8 mouse cellular contexts compared by ENCODE assay signal in the genomic region with DNA sequence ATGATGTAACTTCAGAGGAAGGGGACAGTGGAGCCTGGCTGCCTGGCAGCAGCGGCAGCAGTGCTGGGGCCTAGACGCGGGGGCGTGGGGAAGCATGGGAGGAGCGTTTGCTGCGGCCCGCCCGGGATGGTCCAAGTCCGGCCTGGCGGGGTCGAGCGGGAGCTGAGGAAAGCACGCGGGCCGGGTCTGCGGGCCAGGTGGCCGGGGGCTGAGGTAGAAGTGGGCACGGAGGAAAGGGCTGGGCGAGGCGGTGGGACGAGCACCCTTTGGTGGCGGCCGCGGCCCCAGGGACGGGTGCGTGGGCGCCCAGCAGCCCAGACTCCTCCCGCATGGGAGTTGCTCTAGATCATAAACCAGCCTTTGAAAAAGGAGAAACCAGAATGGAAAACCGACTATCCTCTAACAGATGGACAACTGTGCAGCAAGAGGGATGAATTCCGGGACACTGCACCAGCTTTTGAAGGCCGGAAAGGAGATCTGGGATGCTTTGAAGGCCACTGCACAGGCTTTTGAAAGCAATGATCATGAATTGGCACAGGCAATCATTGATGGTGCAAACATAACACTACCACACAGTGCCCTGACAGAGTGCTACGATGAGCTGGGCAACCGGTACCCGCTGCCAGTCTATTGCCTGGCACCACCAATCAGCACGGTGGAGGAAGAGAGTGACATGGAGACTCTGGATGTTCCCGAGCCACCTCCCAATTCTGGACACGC. TPM values are rescaled to one million over a fixed set of nuclear protein-coding genes. Genes with fewer than 3 reads are reported as not detected.
DNase-seq lines count a peak whose midpoint lies in the region; ATAC-seq lines count a peak whose summit lies in the region.

No protein-coding gene starts in this region.

- peaks cover 12% of the 10 kb centered on the region for H3K4me1 ChIP-seq in forebrain, embryonic 12.5 days
- H3K4me1 ChIP-seq in hindbrain, embryonic 10.5 days (replicated peaks), result peaks cover 13% of the 10 kb centered on the region
- peaks cover 21% of the 10 kb centered on the region for H3K4me1 ChIP-seq in limb, embryonic 12.5 days (replicated peaks)
- peaks cover 5% of the 10 kb centered on the region; the same call in 1 of the 2 replicates for H3K4me1 ChIP-seq in midbrain, embryonic 11.5 days (ENCODE audit: control insufficient read depth, insufficient read depth, low read length)
- H3K4me1 ChIP-seq in stomach, embryonic 15.5 days, result peaks cover 9% of the 10 kb centered on the region

- no peaks in the 10 kb centered on the region for H3K9me3 ChIP-seq in forebrain, embryonic 12.5 days
- no peaks in the 10 kb centered on the region for H3K9me3 ChIP-seq in hindbrain, embryonic 10.5 days
- H3K9me3 ChIP-seq in limb, embryonic 12.5 days, result no peaks in the 10 kb centered on the region
- H3K9me3 ChIP-seq in midbrain, embryonic 11.5 days (ENCODE audit: control insufficient read depth, low read length), result no peaks in the 10 kb centered on the region
- H3K9me3 ChIP-seq in stomach, embryonic 15.5 days, result no peaks in the 10 kb centered on the region

- peak; percentile 37 for DNase-seq in ovary, adult 18-20 months (ENCODE audit: low spot score)
- no peak for DNase-seq in ovary, postnatal 10 days (ENCODE audit: low spot score)
- peak; percentile 68 for DNase-seq in hindbrain, embryonic 10.5 days (ENCODE audit: low spot score)
- DNase-seq in midbrain, embryonic 11.5 days (ENCODE audit: low spot score, missing footprints), result peak; percentile 93

- peak; percentile 76 for ATAC-seq in cerebellum, adult (ENCODE audit: insufficient number of reproducible peaks, low FRiP score, low TSS enrichment)
- peak; percentile 51 for ATAC-seq in forebrain, embryonic 12.5 days (ENCODE audit: low FRiP score)
- ATAC-seq in limb, embryonic 12.5 days (ENCODE audit: insufficient number of reproducible peaks, insufficient read depth, low FRiP score, low TSS enrichment, low read depth), result peak; percentile 67
- ATAC-seq in midbrain, embryonic 11.5 days (ENCODE audit: low FRiP score), result peak; percentile 55
- peak; percentile 79; the same call in 1 of the 2 replicates for ATAC-seq in stomach, embryonic 15.5 days (ENCODE audit: insufficient read depth, low FRiP score, low read depth)

- 33% methylated on average over 37 of the region's 37 CpGs for WGBS in forebrain, embryonic 12.5 days
- WGBS in hindbrain, embryonic 10.5 days, result 30% methylated on average over 37 of the region's 37 CpGs
- 21% methylated on average over 37 of the region's 37 CpGs for WGBS in limb, embryonic 12.5 days
- 33% methylated on average over 37 of the region's 37 CpGs for WGBS in midbrain, embryonic 11.5 days
- WGBS in stomach, embryonic 15.5 days, result 28% methylated on average over 37 of the region's 37 CpGs

- H3K27ac ChIP-seq in forebrain, embryonic 12.5 days, result no peak overlapping the region
- peak overlapping the region; percentile 80 for H3K27ac ChIP-seq in hindbrain, embryonic 10.5 days
- H3K27ac ChIP-seq in limb, embryonic 12.5 days, result peak overlapping the region; percentile 56; the same call in 1 of the 2 replicates
- no peak overlapping the region for H3K27ac ChIP-seq in midbrain, embryonic 11.5 days (ENCODE audit: low read depth, low read length)
- H3K27ac ChIP-seq in stomach, embryonic 15.5 days, result peak overlapping the region; percentile 69

- H3K4me2 ChIP-seq in forebrain, embryonic 12.5 days, result peak overlapping the region; percentile 50
- H3K4me2 ChIP-seq in limb, embryonic 12.5 days, result peak overlapping the region; percentile 74
- peak overlapping the region; percentile 47 for H3K4me2 ChIP-seq in midbrain, embryonic 11.5 days
- peak overlapping the region; percentile 92 for H3K4me2 ChIP-seq in stomach, embryonic 15.5 days

- peak overlapping the region; percentile 48 for H3K9ac ChIP-seq in forebrain, embryonic 12.5 days
- peak overlapping the region; percentile 76 for H3K9ac ChIP-seq in limb, embryonic 12.5 days (replicated peaks)
- peak overlapping the region; percentile 60 for H3K9ac ChIP-seq in midbrain, embryonic 11.5 days (ENCODE audit: low read length)
- H3K9ac ChIP-seq in stomach, embryonic 15.5 days, result peak overlapping the region; percentile 41; the same call in 1 of the 2 replicates

- no peaks in the 10 kb centered on the region for H3K27me3 ChIP-seq in forebrain, embryonic 12.5 days
- H3K27me3 ChIP-seq in hindbrain, embryonic 10.5 days (ENCODE audit: insufficient read depth, poor library complexity, severe bottlenecking), result no peaks in the 10 kb centered on the region
- no peaks in the 10 kb centered on the region for H3K27me3 ChIP-seq in limb, embryonic 12.5 days
- H3K27me3 ChIP-seq in midbrain, embryonic 11.5 days (ENCODE audit: control insufficient read depth, insufficient read depth, low read length), result no peaks in the 10 kb centered on the region
- no peaks in the 10 kb centered on the region for H3K27me3 ChIP-seq in stomach, embryonic 15.5 days (replicated peaks)

- peak overlapping the region; percentile 30 for H3K4me3 ChIP-seq in forebrain, embryonic 12.5 days (replicated peaks)
- peak overlapping the region; percentile 47 for H3K4me3 ChIP-seq in hindbrain, embryonic 10.5 days
- peak overlapping the region; percentile 45 for H3K4me3 ChIP-seq in limb, embryonic 12.5 days (replicated peaks)
- H3K4me3 ChIP-seq in midbrain, embryonic 11.5 days (ENCODE audit: low read depth, low read length), result peak overlapping the region; percentile 19; the same call in 1 of the 2 replicates
- peak overlapping the region; percentile 54 for H3K4me3 ChIP-seq in stomach, embryonic 15.5 days (replicated peaks)

- H3K36me3 ChIP-seq in forebrain, embryonic 12.5 days (replicated peaks), result peaks cover 8% of the 10 kb centered on the region
- H3K36me3 ChIP-seq in hindbrain, embryonic 10.5 days, result peaks cover 10% of the 10 kb centered on the region
- H3K36me3 ChIP-seq in limb, embryonic 12.5 days, result peaks cover 12% of the 10 kb centered on the region
- no peaks in the 10 kb centered on the region for H3K36me3 ChIP-seq in midbrain, embryonic 11.5 days (ENCODE audit: control insufficient read depth, insufficient read depth, low read length)
- 0 out of 2 replicates have a peak, but pooled peaks cover 2% of the 10 kb centered on the region for H3K36me3 ChIP-seq in stomach, embryonic 15.5 days

RNA-seq across cellular contexts. Expression of a gene that starts 12.0 kb away (rescaled TPM):
- 0.13 and 0.15 TPM in 2 replicates for polyA plus RNA-seq in forebrain, embryonic 12.5 days (2016; fragmentation: Nextera tagmentation; extraction: Ambion mirVana)
- 0.07 and 0.37 TPM in 2 replicates for polyA plus RNA-seq in hindbrain, embryonic 10.5 days (2016; fragmentation: Nextera tagmentation; extraction: Ambion mirVana)
- not detected in 2 replicates for polyA plus RNA-seq in limb, embryonic 12.5 days (2016; fragmentation: Nextera tagmentation; extraction: Ambion mirVana)
- not detected in 2 replicates for polyA plus RNA-seq in midbrain, embryonic 11.5 days (2014; fragmentation: Nextera tagmentation; extraction: Ambion mirVana)
- polyA plus RNA-seq in stomach, embryonic 15.5 days (2015; fragmentation: Nextera tagmentation; extraction: Ambion mirVana), result 0.06 TPM in 1 of 2 replicates, not detected in the other

RNA-seq across cellular contexts. Expression of a gene that starts 58.6 kb away (rescaled TPM):
- 231 and 238 TPM in 2 replicates for polyA plus RNA-seq in forebrain, embryonic 12.5 days (2016; fragmentation: Nextera tagmentation; extraction: Ambion mirVana)
- 269 and 272 TPM in 2 replicates for polyA plus RNA-seq in hindbrain, embryonic 10.5 days (2016; fragmentation: Nextera tagmentation; extraction: Ambion mirVana)
- polyA plus RNA-seq in limb, embryonic 12.5 days (2016; fragmentation: Nextera tagmentation; extraction: Ambion mirVana), result 241 and 247 TPM in 2 replicates
- 293 and 294 TPM in 2 replicates for polyA plus RNA-seq in midbrain, embryonic 11.5 days (2014; fragmentation: Nextera tagmentation; extraction: Ambion mirVana)
- 182 and 201 TPM in 2 replicates for polyA plus RNA-seq in stomach, embryonic 15.5 days (2015; fragmentation: Nextera tagmentation; extraction: Ambion mirVana)

Comparison
In these comparisons a context has a peak if more than half of its experiments do, and no peak if none do; other contexts are left out.
1. H3K27ac ChIP-seq: peak in hindbrain, embryonic 10.5 days (single experiment), limb, embryonic 12.5 days (single experiment) and stomach, embryonic 15.5 days (single experiment); none in forebrain, embryonic 12.5 days (single experiment) and midbrain, embryonic 11.5 days (single experiment).
2. Peak in every context shown above with its lines, with median percentiles within 50 percentile points of each other: ATAC-seq, H3K4me2 ChIP-seq, H3K4me3 ChIP-seq and H3K9ac ChIP-seq.